Mouse (Mus musculus) embryonic facial prominence, embryonic 11.5 days (tissue): ENCODE measurements around the gene Strn3. TPM values are rescaled to one million over a fixed set of nuclear protein-coding genes. Genes with fewer than 3 reads are reported as not detected.
"Not testable (repeated sequence)": the region's sequence is repeated elsewhere in the genome, so short reads cannot be mapped to it uniquely, and the experiment has no call there.

Source experiments
- ATAC-seq: fragments of 200-750 bp; cut with Nextera tagmentation; replicated peaks from 2 replicates; pipeline ENCODE4 v1.8.0; 2017; ENCODE audit warnings: low read depth; ENCODE audit not compliant: insufficient number of reproducible peaks, low FRiP score, low TSS enrichment
- DNase-seq: peaks from one replicate; pipeline ENCODE4 v3.0.0-alpha.2; 2015; ENCODE audit warnings: low spot score
- H3K27ac ChIP-seq: fragments of 300-500 bp; sonication (generic); replicated peaks from 2 replicates; pipeline ENCODE4 v1.5.1; 2014; ENCODE audit warnings: mild to moderate bottlenecking, low read depth, low read length, control low read depth
- H3K27me3 ChIP-seq: fragments of 300-500 bp; sonication (generic); 2 replicates; pipeline ENCODE4 v1.6.1; 2014; ENCODE audit warnings: mild to moderate bottlenecking, low read length, moderate library complexity, mixed read lengths; ENCODE audit not compliant: control insufficient read depth, insufficient read depth
- H3K36me3 ChIP-seq: fragments of 300-500 bp; sonication (generic); replicated peaks from 2 replicates; pipeline ENCODE4 v1.6.1; 2014; ENCODE audit warnings: low read depth, mild to moderate bottlenecking, low read length, moderate library complexity, mixed read lengths; ENCODE audit not compliant: control insufficient read depth, insufficient read depth
- H3K4me1 ChIP-seq: fragments of 300-500 bp; sonication (generic); 2 replicates; pipeline ENCODE4 v1.6.1; 2014; ENCODE audit warnings: low read length, mixed read lengths; ENCODE audit not compliant: control insufficient read depth, insufficient read depth
- H3K4me2 ChIP-seq: fragments of 300-500 bp; sonication (generic); 2 replicates; pipeline ENCODE4 v1.6.1; 2014; ENCODE audit warnings: low read depth, mild to moderate bottlenecking, control low read depth, low read length, moderate library complexity
- H3K4me3 ChIP-seq: fragments of 300-500 bp; sonication (generic); 2 replicates; pipeline ENCODE4 v1.5.1; 2014; ENCODE audit warnings: low read depth, low read length, control low read depth
- H3K9ac ChIP-seq: fragments of 300-500 bp; sonication (generic); replicated peaks from 2 replicates; pipeline ENCODE4 v1.6.1; 2014; ENCODE audit warnings: mild to moderate bottlenecking, control low read depth, low read length
- H3K9me3 ChIP-seq: fragments of 300-500 bp; sonication (generic); replicated peaks from 2 replicates; pipeline ENCODE4 v1.6.1; 2016; ENCODE audit warnings: mild to moderate bottlenecking, low read length, inconsistent platforms, mixed read lengths; ENCODE audit not compliant: control insufficient read depth
- WGBS: fragments of 180-500 bp; shearing (Covaris S2); extraction: QIAGEN DNeasy Blood & Tissue Kit; methylation state at CpG from one replicate; pipeline ENCODE4 v1.1.7; 2014; 5-methylcytosine and 5-hydroxymethylcytosine counted together
- polyA plus RNA-seq: library from polyadenylated mRNA; unstranded; fragments of >200 nt; fragmentation: Nextera tagmentation; extraction: Ambion mirVana; gene quantifications from 2 replicates; pipeline ENCODE4 v1.2.1, GENCODE M21; 2014

The Strn3 gene
- polyA plus RNA-seq, 1 experiment from 2014 or later: 60.3 TPM

- peak; percentile 63 for ATAC-seq
Observed at GRCm38 (mm10) chr12:51703859-51704258, 12.2 kb upstream of the Strn3 start.

GRCm38 (mm10) chr12:51701723-51702122, 10.0 kb upstream of the Strn3 start:
- DNase-seq: no peak
- H3K9me3 ChIP-seq: no peaks in the 10 kb centered on the region
- no peaks in the 10 kb centered on the region for H3K4me1 ChIP-seq
- no peak overlapping the region for H3K9ac ChIP-seq
- no peak for ATAC-seq
- no peak overlapping the region for H3K4me3 ChIP-seq
- H3K36me3 ChIP-seq: no peaks in the 10 kb centered on the region
- no peaks in the 10 kb centered on the region for H3K27me3 ChIP-seq
- H3K4me2 ChIP-seq: no peak overlapping the region
- no peak overlapping the region for H3K27ac ChIP-seq

More at GRCm38 (mm10) chr12:51703859-51704258, 12.2 kb upstream of the Strn3 start:
- DNase-seq: peak; percentile 26
- no peak overlapping the region for H3K9ac ChIP-seq
- no peaks in the 10 kb centered on the region for H3K36me3 ChIP-seq
- no peak overlapping the region for H3K4me3 ChIP-seq
- 12% methylated on average over 1 of the region's 1 CpGs for WGBS
- H3K4me1 ChIP-seq: no peaks in the 10 kb centered on the region
- no peak overlapping the region for H3K27ac ChIP-seq
- no peaks in the 10 kb centered on the region for H3K9me3 ChIP-seq
- H3K4me2 ChIP-seq: no peak overlapping the region
- H3K27me3 ChIP-seq: no peaks in the 10 kb centered on the region

- Histone ChIP-seq H3K9me3 (no peaks in the 10 kb centered on the region), H3K36me3 (no peaks in the 10 kb centered on the region), H3K4me2 (no peak overlapping the region), H3K4me1 (no peaks in the 10 kb centered on the region), H3K4me3 (no peak overlapping the region), H3K9ac (no peak overlapping the region), H3K27ac (no peak overlapping the region), H3K27me3 (no peaks in the 10 kb centered on the region)
- 57% methylated on average over 8 of the region's 8 CpGs for WGBS
- DNase-seq (no peak), ATAC-seq (no peak; the same call in 1 of the 2 replicates)
Observed at GRCm38 (mm10) chr12:51699623-51700393, 8.1 kb upstream of the Strn3 start.

GRCm38 (mm10) chr12:51696157-51696556, 4.5 kb upstream of the Strn3 start:
- no peaks in the 10 kb centered on the region for H3K27me3 ChIP-seq
- H3K4me2 ChIP-seq: no peak overlapping the region
- no peak overlapping the region for H3K27ac ChIP-seq
- no peaks in the 10 kb centered on the region for H3K9me3 ChIP-seq
- H3K9ac ChIP-seq: no peak overlapping the region
- no peaks in the 10 kb centered on the region for H3K36me3 ChIP-seq
- H3K4me3 ChIP-seq: no peak overlapping the region
- no peak for ATAC-seq
- WGBS: 92% methylated on average over 2 of the region's 2 CpGs
- DNase-seq: no peak
- H3K4me1 ChIP-seq: no peaks in the 10 kb centered on the region

- Histone ChIP-seq H3K27ac (no peak overlapping the region), H3K4me1 (no peaks in the 10 kb centered on the region), H3K4me2 (no peak overlapping the region), H3K36me3 (no peaks in the 10 kb centered on the region), H3K27me3 (no peaks in the 10 kb centered on the region), H3K4me3 (no peak overlapping the region), H3K9ac (no peak overlapping the region), H3K9me3 (no peaks in the 10 kb centered on the region)
- DNase-seq (no peak), ATAC-seq (no peak)
- 83% methylated on average over 1 of the region's 1 CpGs for WGBS
Observed at GRCm38 (mm10) chr12:51694966-51695365, 3.3 kb upstream of the Strn3 start.

GRCm38 (mm10) chr12:51694096-51694495, 2.4 kb upstream of the Strn3 start:
- DNase-seq: no peak
- ATAC-seq: no peak
- H3K27ac ChIP-seq: no peak overlapping the region

GRCm38 (mm10) chr12:51693419-51693818, 1.7 kb upstream of the Strn3 start:
- Histone ChIP-seq H3K36me3 (no peaks in the 10 kb centered on the region), H3K4me2 (no peak overlapping the region), H3K4me1 (no peaks in the 10 kb centered on the region), H3K9ac (no peak overlapping the region), H3K9me3 (no peaks in the 10 kb centered on the region), H3K27me3 (no peaks in the 10 kb centered on the region), H3K4me3 (no peak overlapping the region), H3K27ac (no peak overlapping the region)
- WGBS: 80% methylated on average over 3 of the region's 3 CpGs
- DNase-seq (no peak), ATAC-seq (no peak)

More at GRCm38 (mm10) chr12:51694096-51694495, 2.4 kb upstream of the Strn3 start:
- Histone ChIP-seq H3K4me3 (no peak overlapping the region), H3K4me2 (no peak overlapping the region), H3K4me1 (no peaks in the 10 kb centered on the region), H3K36me3 (no peaks in the 10 kb centered on the region), H3K27me3 (no peaks in the 10 kb centered on the region), H3K9ac (no peak overlapping the region), H3K9me3 (no peaks in the 10 kb centered on the region)

GRCm38 (mm10) chr12:51692870-51693269, 1.2 kb upstream of the Strn3 start:
- not testable (repeated sequence) for H3K36me3 ChIP-seq, H3K4me3 ChIP-seq, H3K9ac ChIP-seq, H3K9me3 ChIP-seq, H3K27ac ChIP-seq, H3K4me2 ChIP-seq, H3K27me3 ChIP-seq, H3K4me1 ChIP-seq, ATAC-seq, DNase-seq
- WGBS: 85% methylated on average over 10 of the region's 10 CpGs
